Mouse (Mus musculus) MEL (cell line): Measurements from ENCODE around the gene Smg6.

Experiments used
- CTCF ChIP-seq, 3 experiments: IDR thresholded peaks in 2 of 3; conservative IDR thresholded peaks in 1 of 3; 2 replicates each; pipeline ENCODE4 v1.5.1; 2011 to 2012; ENCODE audit warnings: low read length in 3 of 3, low read depth in 2 of 3, mild to moderate bottlenecking in 2 of 3, improper control_type of control experiment in 1 of 3, inconsistent platforms in 1 of 3, mixed read lengths in 1 of 3, moderate library complexity in 1 of 3; ENCODE audit not compliant: control insufficient read depth in 1 of 3, insufficient read depth in 1 of 3, poor library complexity in 1 of 3, severe bottlenecking in 1 of 3
- POLR2A ChIP-seq, 2 experiments: IDR thresholded peaks; 2 replicates each; pipeline ENCODE4 v1.6.1; 2011 to 2012; ENCODE audit warnings: low read length in 2 of 2, mild to moderate bottlenecking in 2 of 2, control low read depth in 1 of 2, improper control_type of control experiment in 1 of 2, low read depth in 1 of 2, moderate library complexity in 1 of 2; ENCODE audit not compliant: control insufficient read depth in 1 of 2, insufficient read depth in 1 of 2, poor library complexity in 1 of 2
- RAD21 ChIP-seq: IDR thresholded peaks from 2 replicates; pipeline ENCODE4 v1.6.1; 2011; ENCODE audit warnings: mild to moderate bottlenecking, low read depth, low read length, improper control_type of control experiment

GRCm38 (mm10) chr11:75074543-75074942, 148.9 kb downstream of the Smg6 start:
- no peak for TF ChIP-seq POLR2A (IDR thresholded peaks at IDR 0.05; ENCODE audit: control insufficient read depth in 1 of 2, insufficient read depth in 1 of 2, low read depth in 1 of 2, low read length in 2 of 2, poor library complexity in 1 of 2)
- TF ChIP-seq RAD21: no peak
- no peak for TF ChIP-seq CTCF (IDR thresholded peaks at IDR 0.05 in 2 of 3, conservative IDR thresholded peaks at IDR 0.05 in 1 of 3; ENCODE audit: control insufficient read depth in 1 of 3, insufficient read depth in 1 of 3, low read depth in 2 of 3, low read length in 3 of 3, poor library complexity in 1 of 3, severe bottlenecking in 1 of 3)
